ENCODE assay signal across 14 mouse cellular contexts in the genomic region with DNA sequence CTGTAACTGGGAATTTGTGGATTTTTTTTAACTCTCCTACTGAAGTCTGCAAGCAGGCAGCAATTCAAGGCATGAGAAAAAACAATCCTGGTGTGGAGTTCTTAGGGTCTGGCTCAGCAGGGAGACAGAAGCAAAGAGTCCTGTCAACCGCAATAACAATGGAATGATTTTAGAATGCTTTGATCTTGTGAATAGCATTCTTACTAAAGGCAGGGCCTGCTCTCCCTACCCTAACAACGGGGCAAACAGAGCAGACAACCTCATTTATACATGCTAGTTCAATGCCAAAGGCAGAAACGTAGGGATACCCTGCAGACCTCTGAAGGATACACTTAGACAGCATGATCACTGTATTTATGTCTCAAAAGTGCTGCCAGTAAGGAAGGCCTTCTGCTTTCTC.
DNase-seq lines count a peak whose midpoint lies in the region; ATAC-seq and TF ChIP-seq lines count a peak whose summit lies in the region.
"Had no signal": no experiment of that assay in that cellular context is flagged by ENCODE, and none has a peak within 500 bp of the region (broad histone marks: within the 10 kb centered on the region; RNA-seq: fewer than 3 reads in every experiment).

No protein-coding gene starts in this region.

- 6% methylated on average over 3 of the region's 3 CpGs for WGBS in forebrain, embryonic 10.5 days
- WGBS in forebrain, postnatal 0 days: 10% methylated on average over 3 of the region's 3 CpGs
- WGBS in forebrain, embryonic 15.5 days: 3% methylated on average over 3 of the region's 3 CpGs
- 1% methylated on average over 3 of the region's 3 CpGs for WGBS in midbrain, embryonic 13.5 days

- H3K9ac ChIP-seq in forebrain, postnatal 0 days: no peak overlapping the region
- no peak overlapping the region for H3K9ac ChIP-seq in forebrain, embryonic 15.5 days (replicated peaks)
- H3K9ac ChIP-seq in midbrain, embryonic 13.5 days (replicated peaks): 0 out of 2 replicates have a peak overlapping the region, but pooled peaks have one; percentile 6
- H3K9ac ChIP-seq: hindbrain, embryonic 15.5 days; liver, postnatal 0 days; neural tube, embryonic 15.5 days had no signal

- H3K4me1 ChIP-seq in forebrain, embryonic 10.5 days: peaks cover 32% of the 10 kb centered on the region
- peaks cover 5% of the 10 kb centered on the region for H3K4me1 ChIP-seq in forebrain, postnatal 0 days (ENCODE audit: insufficient read depth)
- H3K4me1 ChIP-seq in forebrain, embryonic 15.5 days: peaks cover 13% of the 10 kb centered on the region
- peaks cover 7% of the 10 kb centered on the region for H3K4me1 ChIP-seq in midbrain, embryonic 13.5 days (replicated peaks)
- H3K4me1 ChIP-seq: neural tube, embryonic 15.5 days had no signal

- H3K36me3 ChIP-seq in forebrain, embryonic 10.5 days (replicated peaks): no peaks in the 10 kb centered on the region
- no peaks in the 10 kb centered on the region for H3K36me3 ChIP-seq in forebrain, postnatal 0 days (ENCODE audit: insufficient read depth)
- H3K36me3 ChIP-seq in forebrain, embryonic 15.5 days: no peaks in the 10 kb centered on the region
- H3K36me3 ChIP-seq in midbrain, embryonic 13.5 days: no peaks in the 10 kb centered on the region
- H3K36me3 ChIP-seq: hindbrain, embryonic 15.5 days; neural tube, embryonic 15.5 days had no signal

- no peak for TF ChIP-seq POLR2A in brain, embryonic 14.5 days (IDR thresholded peaks at IDR 0.05; ENCODE audit: borderline replicate concordance, extremely low read depth, insufficient read depth, insufficient read length, poor library complexity, severe bottlenecking)

- no peaks in the 10 kb centered on the region for H3K27me3 ChIP-seq in forebrain, embryonic 10.5 days (ENCODE audit: poor library complexity, severe bottlenecking)
- H3K27me3 ChIP-seq in forebrain, postnatal 0 days (ENCODE audit: insufficient read depth, low read length): no peaks in the 10 kb centered on the region
- H3K27me3 ChIP-seq in forebrain, embryonic 15.5 days: no peaks in the 10 kb centered on the region
- no peaks in the 10 kb centered on the region for H3K27me3 ChIP-seq in midbrain, embryonic 13.5 days
- H3K27me3 ChIP-seq: hindbrain, embryonic 15.5 days; neural tube, embryonic 15.5 days had no signal

- no peak for TF ChIP-seq CTCF in forebrain, postnatal 0 days (IDR thresholded peaks at IDR 0.05; ENCODE audit: low read depth)
- TF ChIP-seq CTCF in brain, embryonic 14.5 days (IDR thresholded peaks at IDR 0.05; ENCODE audit: borderline replicate concordance, extremely low read depth, insufficient read depth, insufficient read length): no peak

- no peak overlapping the region for H3K4me3 ChIP-seq in forebrain, embryonic 10.5 days
- H3K4me3 ChIP-seq in forebrain, postnatal 0 days (ENCODE audit: low read depth, low read length): no peak overlapping the region
- H3K4me3 ChIP-seq in forebrain, embryonic 15.5 days: no peak overlapping the region
- H3K4me3 ChIP-seq in midbrain, embryonic 13.5 days (replicated peaks): no peak overlapping the region
- H3K4me3 ChIP-seq: hindbrain, embryonic 15.5 days; neural tube, embryonic 15.5 days had no signal

- peak; percentile 27 for DNase-seq in forebrain, embryonic 10.5 days (ENCODE audit: extremely low spot score, low spot score)
- DNase-seq in forebrain, postnatal 0 days: no peak
- peak; percentile 86 for DNase-seq in brain, embryonic 14.5 days (ENCODE audit: low read depth)
- no peak for DNase-seq in liver
- DNase-seq in thymus, postnatal 14 days: no peak
- DNase-seq in adrenal gland, adult 2 months: no peak
- DNase-seq: adrenal gland, postnatal 10 days; cerebellum, adult 18-20 months; liver, postnatal 0 days had no signal

- no peaks in the 10 kb centered on the region for H3K9me3 ChIP-seq in forebrain, embryonic 10.5 days
- H3K9me3 ChIP-seq in forebrain, postnatal 0 days (ENCODE audit: low read length): no peaks in the 10 kb centered on the region
- no peaks in the 10 kb centered on the region for H3K9me3 ChIP-seq in forebrain, embryonic 15.5 days
- no peaks in the 10 kb centered on the region for H3K9me3 ChIP-seq in midbrain, embryonic 13.5 days
- H3K9me3 ChIP-seq: hindbrain, embryonic 15.5 days; neural tube, embryonic 15.5 days had no signal

- peak overlapping the region; percentile 65; the same call in 1 of the 2 replicates for H3K27ac ChIP-seq in forebrain, embryonic 10.5 days
- no peak overlapping the region for H3K27ac ChIP-seq in forebrain, postnatal 0 days (ENCODE audit: low read depth, low read length)
- peak overlapping the region; percentile 51 for H3K27ac ChIP-seq in forebrain, embryonic 15.5 days (replicated peaks)
- H3K27ac ChIP-seq in midbrain, embryonic 13.5 days: peak overlapping the region; percentile 53; the same call in 1 of the 2 replicates
- H3K27ac ChIP-seq: hindbrain, embryonic 15.5 days; kidney, postnatal 0 days; neural tube, embryonic 15.5 days had no signal

- H3K4me2 ChIP-seq in forebrain, postnatal 0 days (ENCODE audit: low read depth): no peak overlapping the region
- H3K4me2 ChIP-seq in forebrain, embryonic 15.5 days (replicated peaks): no peak overlapping the region
- no peak overlapping the region for H3K4me2 ChIP-seq in midbrain, embryonic 13.5 days (replicated peaks)
- H3K4me2 ChIP-seq: hindbrain, embryonic 15.5 days; neural tube, embryonic 15.5 days had no signal

- ATAC-seq in forebrain, postnatal 0 days: no peak
- peak; percentile 82 for ATAC-seq in forebrain, embryonic 15.5 days (replicated peaks)
- ATAC-seq in midbrain, embryonic 13.5 days: peak; percentile 92
- ATAC-seq: liver, postnatal 0 days had no signal

Comparison
In these comparisons a context has a peak if more than half of its experiments do, and no peak if none do; other contexts are left out.
1. DNase-seq: peak in forebrain, embryonic 10.5 days (single experiment) and brain, embryonic 14.5 days (single experiment); none in forebrain, postnatal 0 days (single experiment), liver (single experiment), thymus, postnatal 14 days (single experiment) and adrenal gland, adult 2 months (single experiment).